Mouse (Mus musculus): Measurements from ENCODE around the gene AC140267.1. TPM values are rescaled to one million over a fixed set of nuclear protein-coding genes. Genes with fewer than 3 reads are reported as not detected.

AC140267.1 gene
- polyA plus RNA-seq, 2 experiments from 2014 or later: not detected

- no peak for ATAC-seq
Measured at GRCm38 (mm10) chr15:80266281-80266680, 30.6 kb downstream of the AC140267.1 start.

GRCm38 (mm10) chr15:80271858-80272396 lies 36.3 kb downstream of the AC140267.1 start:
- no peak for ATAC-seq

- no peak for ATAC-seq
Measured at GRCm38 (mm10) chr15:80277107-80277506, 41.5 kb downstream of the AC140267.1 start.

- ATAC-seq: no peak
Measured at GRCm38 (mm10) chr15:80277625-80278024, 42.0 kb downstream of the AC140267.1 start.

GRCm38 (mm10) chr15:80278121-80278759 lies 42.6 kb downstream of the AC140267.1 start:
- ATAC-seq: no peak

GRCm38 (mm10) chr15:80279053-80279452 lies 43.4 kb downstream of the AC140267.1 start:
- no peak for ATAC-seq

GRCm38 (mm10) chr15:80280646-80281045 lies 45.0 kb downstream of the AC140267.1 start:
- ATAC-seq: no peak

Other genes with a start within 250 kb of the AC140267.1 start
- gene Pdgfb, start 220.9 kb upstream of the AC140267.1 start, polyA plus RNA-seq (2017; shearing (Covaris generic)): 1 to 10 TPM in 1 of 2 experiments, under 1 TPM in 1; 0.68 to 1.1 TPM
- gene Syngr1, start 144.5 kb upstream of the AC140267.1 start, polyA plus RNA-seq (2017; shearing (Covaris generic)): 1 to 10 TPM in 1 of 2 experiments, not detected in 1; 1.4 TPM
- 1,000 to 10,000 TPM; 4,172 to 4,641 TPM for gene Rpl3, start 144.0 kb upstream of the AC140267.1 start, polyA plus RNA-seq (2017; shearing (Covaris generic))
- gene Tab1, start 102.7 kb upstream of the AC140267.1 start, polyA plus RNA-seq (2017; shearing (Covaris generic)): 10 to 100 TPM; 10.7 to 14.5 TPM
- under 1 TPM in 1 of 2 experiments, not detected in 1; 0.13 TPM for gene Mgat3, start 62.1 kb upstream of the AC140267.1 start, polyA plus RNA-seq (2017; shearing (Covaris generic))
- 10 to 100 TPM; 29.3 to 37.0 TPM for gene Mief1, start 1.8 kb upstream of the AC140267.1 start, polyA plus RNA-seq (2017; shearing (Covaris generic))
- gene Atf4, start 19.3 kb downstream of the AC140267.1 start, polyA plus RNA-seq (2017; shearing (Covaris generic)): 10 to 100 TPM; 74.4 to 88.7 TPM
- gene Rps19bp1, start 28.5 kb downstream of the AC140267.1 start, polyA plus RNA-seq (2017; shearing (Covaris generic)): 10 to 100 TPM; 18.9 to 21.6 TPM
- under 1 TPM; 0.09 to 0.11 TPM for gene Cacna1i, start 51.4 kb downstream of the AC140267.1 start, polyA plus RNA-seq (2017; shearing (Covaris generic))